Mouse (Mus musculus) stomach, postnatal 0 days (tissue): ENCODE results near the gene Cptp.
A peak's percentile ranks its signal among the peaks of the same experiment; 100 is the strongest.

Source experiments
- CTCF ChIP-seq: IDR thresholded peaks from 2 replicates; pipeline ENCODE4 v1.5.1; 2016; ENCODE audit warnings: antibody characterized with exemption, low read depth, mild to moderate bottlenecking, moderate library complexity
- EP300 ChIP-seq: optimal IDR thresholded peaks from 2 replicates; pipeline ENCODE3; 2016; ENCODE audit warnings: antibody characterized with exemption

GRCm38 (mm10) chr4:155821025-155821424, 48.2 kb downstream of the Cptp start:
- TF ChIP-seq CTCF, result peak; percentile 64
- TF ChIP-seq EP300, result no peak
